Mouse (Mus musculus) bone marrow, adult 2 months (tissue): ENCODE results near the gene Secisbp2l. TPM values are rescaled to one million over a fixed set of nuclear protein-coding genes. Genes with fewer than 3 reads are reported as not detected.

Source experiments
- H3K27ac ChIP-seq: fragments of 200-500 bp; 2 replicates; pipeline ENCODE4 v1.5.1; 2012; ENCODE audit warnings: low read depth, mild to moderate bottlenecking, control low read depth, inconsistent platforms, low read length; ENCODE audit not compliant: control insufficient read depth, poor library complexity, insufficient read depth
- H3K4me1 ChIP-seq: fragments of 200-500 bp; 2 replicates; pipeline ENCODE4 v1.6.1; 2011; ENCODE audit warnings: low read length; ENCODE audit not compliant: control insufficient read depth, insufficient read depth
- H3K4me3 ChIP-seq: fragments of 200-500 bp; replicated peaks from 2 replicates; pipeline ENCODE3; 2011; ENCODE audit warnings: mild to moderate bottlenecking, low read depth, low read length, control low read depth; ENCODE audit not compliant: control insufficient read depth
- CTCF ChIP-seq: fragments of 200-500 bp; IDR thresholded peaks from 2 replicates; pipeline ENCODE4 v1.5.1; 2011; ENCODE audit warnings: low read length, control low read depth; ENCODE audit not compliant: control insufficient read depth, insufficient read depth
- POLR2A ChIP-seq: fragments of 200-500 bp; IDR thresholded peaks from 2 replicates; pipeline ENCODE4 v1.6.1; 2011; ENCODE audit warnings: low read depth, mild to moderate bottlenecking, control low read depth, low read length, borderline replicate concordance; ENCODE audit not compliant: control insufficient read depth
- WGBS: fragments of 180-500 bp; shearing (Covaris S2); methylation state at CpG from one replicate; pipeline ENCODE4 v1.1.7; 2018; 5-methylcytosine and 5-hydroxymethylcytosine counted together
- polyA plus RNA-seq: library from polyadenylated mRNA; stranded (reverse); fragments of >200 nt; gene quantifications from 2 replicates; pipeline ENCODE4 v1.2.4, GENCODE M21; 2011; ENCODE audit warnings: low replicate concordance; ENCODE audit not compliant: missing spikeins, insufficient read depth, insufficient read length

Gene Secisbp2l
- polyA plus RNA-seq, 1 experiment = 14.3 TPM

DNA sequence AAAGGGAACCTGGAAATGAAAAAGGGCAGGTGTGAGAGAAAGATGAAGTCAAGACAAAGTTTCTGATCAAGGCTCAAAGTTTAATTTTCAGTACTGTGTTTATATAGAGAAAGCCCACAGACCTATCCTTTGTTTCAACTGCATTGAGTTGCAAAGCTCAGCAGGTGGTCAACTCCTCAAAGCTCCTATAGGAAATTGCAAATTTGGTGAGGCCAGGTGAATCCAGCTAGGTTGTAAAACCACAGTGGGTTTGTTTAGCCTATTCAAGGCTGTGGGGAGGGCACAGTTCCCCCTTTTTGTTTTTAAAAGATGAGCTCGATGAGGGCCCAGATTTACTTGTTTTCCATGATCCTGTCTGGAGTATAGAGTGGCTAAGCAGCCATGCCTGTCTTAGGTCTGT lies 23.2 kb upstream of the Secisbp2l start:
- no peak overlapping the region for H3K4me3 ChIP-seq
- no peaks in the 10 kb centered on the region for H3K4me1 ChIP-seq
- no peak overlapping the region for H3K27ac ChIP-seq
- 50% methylated on average over 1 of the region's 1 CpGs for WGBS
- TF ChIP-seq POLR2A = no peak
- no peak for TF ChIP-seq CTCF

DNA sequence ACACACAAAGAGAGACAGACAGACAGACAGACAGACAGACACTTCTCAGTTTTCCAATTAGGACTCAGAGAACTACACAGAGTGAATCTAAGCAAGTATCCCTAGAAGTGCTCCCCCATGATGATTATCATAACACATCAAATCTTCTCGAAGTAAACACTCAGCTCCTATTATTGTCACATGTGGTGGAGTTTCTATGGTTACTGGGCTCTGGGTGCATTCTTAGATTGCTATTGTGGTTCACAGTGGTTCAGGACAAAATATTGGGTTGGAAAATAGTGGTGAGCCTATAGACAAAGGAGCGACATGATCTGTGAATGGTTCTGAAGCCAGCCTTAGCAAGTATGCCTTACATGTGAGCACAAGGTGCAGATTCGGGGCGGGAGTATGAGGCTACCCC lies 19.3 kb upstream of the Secisbp2l start:
- no peaks in the 10 kb centered on the region for H3K4me1 ChIP-seq
- no peak overlapping the region for H3K4me3 ChIP-seq
- no peak overlapping the region for H3K27ac ChIP-seq
- TF ChIP-seq POLR2A (no peak), CTCF (no peak)
- WGBS = 64% methylated on average over 4 of the region's 4 CpGs

DNA sequence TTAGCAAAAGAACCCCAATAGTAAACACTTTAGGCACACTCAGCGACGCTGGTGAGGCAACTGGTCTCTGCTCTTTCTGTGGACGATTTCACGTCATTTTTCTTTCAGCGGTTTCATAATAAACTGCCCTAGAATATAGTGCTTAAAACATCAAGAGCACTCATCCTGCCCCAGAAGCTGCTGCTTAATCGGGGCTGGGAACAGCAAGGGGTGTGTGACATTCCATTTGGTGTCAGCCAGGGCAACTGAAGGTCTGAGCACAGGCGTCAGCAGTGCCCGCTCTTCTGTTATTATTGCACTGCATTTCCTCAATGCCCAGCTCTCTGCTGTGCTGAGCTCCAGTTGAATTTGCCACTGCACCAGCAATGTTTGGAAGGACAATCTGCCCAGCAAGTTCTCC lies 18.4 kb upstream of the Secisbp2l start:
- no peak overlapping the region for H3K4me3 ChIP-seq
- WGBS = 61% methylated on average over 8 of the region's 8 CpGs
- TF ChIP-seq POLR2A = no peak
- no peak for TF ChIP-seq CTCF
- no peaks in the 10 kb centered on the region for H3K4me1 ChIP-seq
- no peak overlapping the region for H3K27ac ChIP-seq

DNA sequence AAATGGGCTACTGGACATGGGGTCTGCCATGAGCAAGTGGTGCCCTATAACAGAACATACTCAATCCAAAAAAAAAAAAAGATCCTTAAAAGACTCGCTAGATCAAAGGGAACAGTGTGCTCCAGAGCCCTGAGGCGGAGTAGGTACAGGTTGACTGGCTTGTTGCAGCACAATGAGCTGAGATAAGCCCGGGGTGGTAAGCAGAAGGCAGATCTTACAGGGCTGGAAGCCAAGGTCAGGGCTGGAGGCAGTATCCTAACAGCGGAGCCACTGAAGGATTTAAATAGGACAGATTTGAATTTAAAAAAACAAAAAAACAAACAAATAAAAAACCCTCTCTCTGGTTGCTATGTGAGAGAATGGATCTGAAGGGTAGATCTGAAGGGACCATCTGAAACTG lies 17.8 kb upstream of the Secisbp2l start:
- H3K4me3 ChIP-seq = no peak overlapping the region
- H3K4me1 ChIP-seq = no peaks in the 10 kb centered on the region
- no peak overlapping the region for H3K27ac ChIP-seq
- 69% methylated on average over 4 of the region's 4 CpGs for WGBS
- no peak for TF ChIP-seq CTCF
- TF ChIP-seq POLR2A = no peak

DNA sequence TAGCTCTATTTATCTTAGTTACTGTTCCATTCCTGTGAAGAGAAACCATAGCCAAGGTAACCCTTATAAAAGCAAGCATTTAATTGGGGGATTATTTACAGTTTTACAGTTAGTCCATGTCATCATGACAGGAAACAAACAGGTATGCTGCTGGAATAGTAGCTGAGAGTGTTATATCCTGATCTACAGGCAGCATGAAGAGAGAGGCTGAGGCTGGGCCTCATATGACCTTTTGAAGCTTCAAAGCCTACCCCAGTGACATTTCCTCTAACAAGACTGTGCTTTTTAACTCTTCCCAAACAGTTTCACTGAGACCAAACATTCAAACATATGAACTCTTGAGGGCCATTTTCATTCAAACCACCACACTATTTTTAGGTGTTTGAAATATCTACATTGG lies 15.2 kb upstream of the Secisbp2l start:
- Histone ChIP-seq H3K4me3 (no peak overlapping the region), H3K4me1 (no peaks in the 10 kb centered on the region), H3K27ac (no peak overlapping the region)
- TF ChIP-seq POLR2A (no peak), CTCF (no peak)

DNA sequence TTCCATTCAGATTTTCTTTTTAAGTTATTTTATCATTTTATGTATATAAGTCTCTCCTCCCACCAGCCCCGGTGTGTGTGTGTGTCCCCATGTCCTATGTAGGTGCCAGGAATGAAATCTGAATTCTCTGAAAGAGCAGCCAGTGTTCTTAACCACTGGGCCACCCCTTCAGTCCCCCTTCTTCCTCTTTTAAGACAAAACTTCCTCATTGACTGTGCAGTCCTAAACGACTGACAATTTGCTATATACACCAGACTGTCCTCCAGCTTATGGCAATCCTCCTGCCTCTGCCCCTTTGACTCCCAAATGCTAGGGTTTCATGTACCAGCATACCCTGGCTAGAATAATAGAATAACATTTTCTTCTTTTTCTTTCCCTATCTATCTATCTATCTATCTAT lies 12.4 kb upstream of the Secisbp2l start:
- no peak overlapping the region for H3K27ac ChIP-seq
- H3K4me3 ChIP-seq = no peak overlapping the region
- 4% methylated on average over 2 of the region's 2 CpGs for WGBS
- TF ChIP-seq CTCF (no peak), POLR2A (no peak)
- H3K4me1 ChIP-seq = peaks cover 3% of the 10 kb centered on the region; the same call in 1 of the 2 replicates

DNA sequence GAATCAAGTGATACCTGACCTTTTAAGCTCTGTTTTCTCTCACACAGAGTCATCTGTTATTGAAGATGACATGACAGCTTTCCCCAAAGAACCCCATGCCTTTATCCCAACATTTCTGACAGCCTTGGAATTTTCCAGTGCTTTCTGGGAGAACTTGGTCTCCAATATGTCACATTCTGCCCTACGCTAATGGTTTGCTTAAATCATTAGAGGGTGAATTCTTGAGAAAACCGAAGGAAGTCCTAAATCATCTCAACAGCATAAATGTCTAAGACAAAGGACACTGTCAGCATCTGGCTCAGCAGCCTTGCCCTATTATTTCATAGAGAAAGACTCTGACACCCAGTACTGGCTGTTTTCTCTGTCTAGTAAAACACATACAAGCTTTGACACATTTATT lies 11.5 kb upstream of the Secisbp2l start:
- 60% methylated on average over 2 of the region's 2 CpGs for WGBS
- Histone ChIP-seq H3K4me3 (no peak overlapping the region), H3K4me1 (peaks cover 3% of the 10 kb centered on the region; the same call in 1 of the 2 replicates), H3K27ac (no peak overlapping the region)
- TF ChIP-seq CTCF (no peak), POLR2A (no peak)

DNA sequence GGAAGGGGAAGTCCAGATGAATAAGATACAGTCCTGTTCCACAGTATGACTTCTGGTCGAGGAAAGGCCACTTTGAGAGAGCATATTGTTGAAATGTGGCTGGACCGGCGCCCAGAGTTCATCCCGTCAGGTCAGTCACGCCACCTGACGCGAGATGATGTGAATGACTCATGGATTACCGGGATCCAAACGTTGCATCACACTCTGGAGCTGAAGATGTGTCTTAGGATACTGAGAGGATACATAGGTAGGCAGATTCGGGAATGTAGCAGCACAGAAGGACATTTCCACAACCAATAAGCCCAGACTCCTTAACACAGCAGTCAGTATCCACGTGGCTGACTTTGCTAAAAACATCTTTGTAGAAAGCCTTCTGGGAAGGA lies 10.2 kb upstream of the Secisbp2l start:
- TF ChIP-seq CTCF (no peak), POLR2A (no peak)
- Histone ChIP-seq H3K27ac (no peak overlapping the region), H3K4me3 (no peak overlapping the region)

More for the DNA sequence above, 10.2 kb upstream of the Secisbp2l start:
- peaks cover 3% of the 10 kb centered on the region; the same call in 1 of the 2 replicates for H3K4me1 ChIP-seq
- 77% methylated on average over 11 of the region's 11 CpGs for WGBS
